Mouse (Mus musculus): ENCODE results near the gene Rnf123. TPM values are rescaled to one million over a fixed set of nuclear protein-coding genes. Genes with fewer than 3 reads are reported as not detected.
"Not testable (repeated sequence)": the region's sequence is repeated elsewhere in the genome, so short reads cannot be mapped to it uniquely, and the experiment has no call there.

Gene Rnf123
- polyA plus RNA-seq, 1 experiment from 2014 or later: 33.5 TPM

GRCm38 (mm10) chr9:108027867-108028266, 55.3 kb downstream of the Rnf123 start:
- ATAC-seq (ENCODE audit: insufficient number of reproducible peaks, insufficient read depth, low FRiP score, low read depth): no peak
- H3K4me2 ChIP-seq (replicated peaks; ENCODE audit: low read depth, low read length): no peak overlapping the region

GRCm38 (mm10) chr9:108026584-108026983, 56.6 kb downstream of the Rnf123 start:
- H3K27me3 ChIP-seq (ENCODE audit: control insufficient read depth, insufficient read depth, low read length): no peaks in the 10 kb centered on the region
- peaks cover 34% of the 10 kb centered on the region for H3K36me3 ChIP-seq (ENCODE audit: control insufficient read depth, insufficient read depth, low read length)
- H3K9me3 ChIP-seq (ENCODE audit: control insufficient read depth, low read depth, low read length): no peaks in the 10 kb centered on the region
- H3K4me3 ChIP-seq (ENCODE audit: low read depth, low read length): no peak overlapping the region
- no peak for ATAC-seq (ENCODE audit: insufficient number of reproducible peaks, insufficient read depth, low FRiP score, low read depth)
- no peak overlapping the region for H3K4me2 ChIP-seq (replicated peaks; ENCODE audit: low read depth, low read length)
- H3K4me1 ChIP-seq (ENCODE audit: control insufficient read depth, insufficient read depth, low read length): no peaks in the 10 kb centered on the region
- H3K27ac ChIP-seq (ENCODE audit: low read length): no peak overlapping the region
- no peak overlapping the region for H3K9ac ChIP-seq (replicated peaks; ENCODE audit: low read depth, low read length)
- 87% methylated on average over 3 of the region's 3 CpGs for WGBS

More at GRCm38 (mm10) chr9:108027867-108028266, 55.3 kb downstream of the Rnf123 start:
- H3K27me3 ChIP-seq (ENCODE audit: control insufficient read depth, insufficient read depth, low read length): no peaks in the 10 kb centered on the region
- WGBS: 95% methylated on average over 3 of the region's 3 CpGs
- H3K4me1 ChIP-seq (ENCODE audit: control insufficient read depth, insufficient read depth, low read length): no peaks in the 10 kb centered on the region
- no peak overlapping the region for H3K27ac ChIP-seq (ENCODE audit: low read length)
- H3K4me3 ChIP-seq (ENCODE audit: low read depth, low read length): no peak overlapping the region
- H3K36me3 ChIP-seq (ENCODE audit: control insufficient read depth, insufficient read depth, low read length): peaks cover 40% of the 10 kb centered on the region
- no peak overlapping the region for H3K9ac ChIP-seq (replicated peaks; ENCODE audit: low read depth, low read length)
- H3K9me3 ChIP-seq (ENCODE audit: control insufficient read depth, low read depth, low read length): no peaks in the 10 kb centered on the region

- no peak overlapping the region for H3K27ac ChIP-seq (ENCODE audit: low read length)
- H3K27me3 ChIP-seq (ENCODE audit: control insufficient read depth, insufficient read depth, low read length): no peaks in the 10 kb centered on the region
- 90% methylated on average over 3 of the region's 3 CpGs for WGBS
- peaks cover 34% of the 10 kb centered on the region for H3K36me3 ChIP-seq (ENCODE audit: control insufficient read depth, insufficient read depth, low read length)
- no peaks in the 10 kb centered on the region for H3K9me3 ChIP-seq (ENCODE audit: control insufficient read depth, low read depth, low read length)
- H3K4me2 ChIP-seq (replicated peaks; ENCODE audit: low read depth, low read length): no peak overlapping the region
- H3K9ac ChIP-seq (replicated peaks; ENCODE audit: low read depth, low read length): no peak overlapping the region
- no peak overlapping the region for H3K4me3 ChIP-seq (ENCODE audit: low read depth, low read length)
- no peaks in the 10 kb centered on the region for H3K4me1 ChIP-seq (ENCODE audit: control insufficient read depth, insufficient read depth, low read length)
- ATAC-seq (ENCODE audit: insufficient number of reproducible peaks, insufficient read depth, low FRiP score, low read depth): no peak
Observed at GRCm38 (mm10) chr9:108023216-108023615, 59.9 kb downstream of the Rnf123 start.

GRCm38 (mm10) chr9:108020741-108021140, 62.4 kb downstream of the Rnf123 start:
- no peak overlapping the region for H3K4me2 ChIP-seq (replicated peaks; ENCODE audit: low read depth, low read length)
- H3K4me1 ChIP-seq (ENCODE audit: control insufficient read depth, insufficient read depth, low read length): no peaks in the 10 kb centered on the region
- H3K27ac ChIP-seq (ENCODE audit: low read length): no peak overlapping the region
- no peaks in the 10 kb centered on the region for H3K9me3 ChIP-seq (ENCODE audit: control insufficient read depth, low read depth, low read length)
- no peak overlapping the region for H3K9ac ChIP-seq (replicated peaks; ENCODE audit: low read depth, low read length)
- H3K27me3 ChIP-seq (ENCODE audit: control insufficient read depth, insufficient read depth, low read length): no peaks in the 10 kb centered on the region
- no peak overlapping the region for H3K4me3 ChIP-seq (ENCODE audit: low read depth, low read length)
- WGBS: 90% methylated on average over 1 of the region's 1 CpGs
- ATAC-seq (ENCODE audit: insufficient number of reproducible peaks, insufficient read depth, low FRiP score, low read depth): no peak
- H3K36me3 ChIP-seq (ENCODE audit: control insufficient read depth, insufficient read depth, low read length): peaks cover 19% of the 10 kb centered on the region

- H3K36me3 ChIP-seq (ENCODE audit: control insufficient read depth, insufficient read depth, low read length): no peaks in the 10 kb centered on the region
- H3K27ac ChIP-seq (ENCODE audit: low read length): no peak overlapping the region
- no peak overlapping the region for H3K9ac ChIP-seq (replicated peaks; ENCODE audit: low read depth, low read length)
- H3K9me3 ChIP-seq (ENCODE audit: control insufficient read depth, low read depth, low read length): no peaks in the 10 kb centered on the region
- no peak for ATAC-seq (ENCODE audit: insufficient number of reproducible peaks, insufficient read depth, low FRiP score, low read depth)
- H3K4me2 ChIP-seq (replicated peaks; ENCODE audit: low read depth, low read length): no peak overlapping the region
- H3K4me3 ChIP-seq (ENCODE audit: low read depth, low read length): no peak overlapping the region
- WGBS: 77% methylated on average over 3 of the region's 3 CpGs
- no peaks in the 10 kb centered on the region for H3K27me3 ChIP-seq (ENCODE audit: control insufficient read depth, insufficient read depth, low read length)
- H3K4me1 ChIP-seq (ENCODE audit: control insufficient read depth, insufficient read depth, low read length): no peaks in the 10 kb centered on the region
Observed at GRCm38 (mm10) chr9:108017127-108017526, 66.0 kb downstream of the Rnf123 start.

- H3K27ac ChIP-seq (ENCODE audit: low read length); H3K4me3 ChIP-seq (ENCODE audit: low read depth, low read length); H3K9me3 ChIP-seq (ENCODE audit: control insufficient read depth, low read depth, low read length); H3K36me3 ChIP-seq (ENCODE audit: control insufficient read depth, insufficient read depth, low read length); H3K4me2 ChIP-seq (replicated peaks; ENCODE audit: low read depth, low read length); H3K27me3 ChIP-seq (ENCODE audit: control insufficient read depth, insufficient read depth, low read length); H3K9ac ChIP-seq (replicated peaks; ENCODE audit: low read depth, low read length); ATAC-seq (ENCODE audit: insufficient number of reproducible peaks, insufficient read depth, low FRiP score, low read depth); H3K4me1 ChIP-seq (ENCODE audit: control insufficient read depth, insufficient read depth, low read length): not testable (repeated sequence)
- WGBS: 100% methylated on average over 2 of the region's 2 CpGs
Observed at GRCm38 (mm10) chr9:108013577-108013976, 69.6 kb downstream of the Rnf123 start.

- H3K4me2 ChIP-seq (replicated peaks; ENCODE audit: low read depth, low read length): no peak overlapping the region
- no peaks in the 10 kb centered on the region for H3K9me3 ChIP-seq (ENCODE audit: control insufficient read depth, low read depth, low read length)
- H3K27me3 ChIP-seq (ENCODE audit: control insufficient read depth, insufficient read depth, low read length): no peaks in the 10 kb centered on the region
- H3K4me1 ChIP-seq (ENCODE audit: control insufficient read depth, insufficient read depth, low read length): no peaks in the 10 kb centered on the region; the same call in 1 of the 2 replicates
- no peak for ATAC-seq (ENCODE audit: insufficient number of reproducible peaks, insufficient read depth, low FRiP score, low read depth)
- H3K36me3 ChIP-seq (ENCODE audit: control insufficient read depth, insufficient read depth, low read length): no peaks in the 10 kb centered on the region
- H3K27ac ChIP-seq (ENCODE audit: low read length): no peak overlapping the region
- H3K4me3 ChIP-seq (ENCODE audit: low read depth, low read length): no peak overlapping the region
- H3K9ac ChIP-seq (replicated peaks; ENCODE audit: low read depth, low read length): no peak overlapping the region
Observed at GRCm38 (mm10) chr9:108010385-108010784, 72.8 kb downstream of the Rnf123 start.

GRCm38 (mm10) chr9:108008041-108008440, 75.1 kb downstream of the Rnf123 start:
- Histone ChIP-seq H3K36me3 (ENCODE audit: control insufficient read depth, insufficient read depth, low read length) (no peaks in the 10 kb centered on the region), H3K27me3 (ENCODE audit: control insufficient read depth, insufficient read depth, low read length) (no peaks in the 10 kb centered on the region), H3K4me2 (replicated peaks; ENCODE audit: low read depth, low read length) (no peak overlapping the region), H3K4me3 (ENCODE audit: low read depth, low read length) (no peak overlapping the region), H3K9ac (replicated peaks; ENCODE audit: low read depth, low read length) (no peak overlapping the region), H3K4me1 (ENCODE audit: control insufficient read depth, insufficient read depth, low read length) (peaks cover 10% of the 10 kb centered on the region), H3K27ac (ENCODE audit: low read length) (no peak overlapping the region), H3K9me3 (ENCODE audit: control insufficient read depth, low read depth, low read length) (no peaks in the 10 kb centered on the region)
- no peak for ATAC-seq (ENCODE audit: insufficient number of reproducible peaks, insufficient read depth, low FRiP score, low read depth)
- WGBS: 80% methylated on average over 5 of the region's 5 CpGs

GRCm38 (mm10) chr9:108003531-108003890, 79.6 kb downstream of the Rnf123 start:
- 13% methylated on average over 8 of the region's 8 CpGs for WGBS
- Histone ChIP-seq H3K4me1 (ENCODE audit: control insufficient read depth, insufficient read depth, low read length) (peaks cover 15% of the 10 kb centered on the region), H3K9me3 (ENCODE audit: control insufficient read depth, low read depth, low read length) (no peaks in the 10 kb centered on the region), H3K9ac (replicated peaks; ENCODE audit: low read depth, low read length) (peak overlapping the region; percentile 89; the same call in 1 of the 2 replicates), H3K36me3 (ENCODE audit: control insufficient read depth, insufficient read depth, low read length) (no peaks in the 10 kb centered on the region), H3K27me3 (ENCODE audit: control insufficient read depth, insufficient read depth, low read length) (no peaks in the 10 kb centered on the region), H3K27ac (ENCODE audit: low read length) (peak overlapping the region; percentile 87; the same call in 1 of the 2 replicates), H3K4me3 (ENCODE audit: low read depth, low read length) (peak overlapping the region; percentile 94), H3K4me2 (replicated peaks; ENCODE audit: low read depth, low read length) (peak overlapping the region; percentile 83)
- no peak for ATAC-seq (ENCODE audit: insufficient number of reproducible peaks, insufficient read depth, low FRiP score, low read depth)
